Mouse (Mus musculus) spleen, postnatal 4 days (tissue): ENCODE data around the gene Usp21.
"Not testable (repeated sequence)": the region's sequence is repeated elsewhere in the genome, so short reads cannot be mapped to it uniquely, and the experiment has no call there.

Source experiments
- DNase-seq, 2 experiments: peaks; one replicate each; pipeline ENCODE4 v3.0.0; 2022; ENCODE audit warnings: low spot score in 2 of 2

The Usp21 gene

GRCm38 (mm10) chr1:171287136-171288081 is at the start of gene Usp21:
TSS of gene Usp21 (minus strand) at chr1:171287991.
- peak; percentile 93 to 96 for DNase-seq

- DNase-seq: no peak
Observed at GRCm38 (mm10) chr1:171330216-171330560, 42.4 kb upstream of the Usp21 start.

GRCm38 (mm10) chr1:171329433-171330215 is 41.8 kb upstream of the Usp21 start:
- DNase-seq: peak in 1 of 2 experiments; percentile 88

GRCm38 (mm10) chr1:171328839-171329432 is 41.1 kb upstream of the Usp21 start, which contains the start of gene Dedd:
TSS of gene Dedd (plus strand) at chr1:171329145.
- DNase-seq: peak; percentile 86 to 91

GRCm38 (mm10) chr1:171328244-171328643 is 40.5 kb upstream of the Usp21 start:
- peak in 1 of 2 experiments; percentile 65 for DNase-seq

- not testable (repeated sequence) for DNase-seq
Observed at GRCm38 (mm10) chr1:171326588-171326987, 38.8 kb upstream of the Usp21 start.

- no peak for DNase-seq
Observed at GRCm38 (mm10) chr1:171325571-171325970, 37.8 kb upstream of the Usp21 start.

GRCm38 (mm10) chr1:171322012-171322411 is 34.2 kb upstream of the Usp21 start:
- DNase-seq: no peak

GRCm38 (mm10) chr1:171321415-171321814 is 33.6 kb upstream of the Usp21 start:
- no peak for DNase-seq

- no peak for DNase-seq
Observed at GRCm38 (mm10) chr1:171320151-171320550, 32.4 kb upstream of the Usp21 start.

- DNase-seq: no peak
Observed at GRCm38 (mm10) chr1:171319748-171320147, 32.0 kb upstream of the Usp21 start.

- no peak for DNase-seq
Observed at GRCm38 (mm10) chr1:171309321-171309720, 21.5 kb upstream of the Usp21 start.

GRCm38 (mm10) chr1:171306157-171306556 is 18.4 kb upstream of the Usp21 start:
- DNase-seq: not testable (repeated sequence)

GRCm38 (mm10) chr1:171298226-171298625 is 10.4 kb upstream of the Usp21 start:
- DNase-seq: no peak

- no peak for DNase-seq
Observed at GRCm38 (mm10) chr1:171295063-171295402, 7.2 kb upstream of the Usp21 start.

GRCm38 (mm10) chr1:171294298-171295062 is 6.7 kb upstream of the Usp21 start, which contains the start of gene Ufc1:
TSS of gene Ufc1 (minus strand) at chr1:171295024.
- DNase-seq: peak; percentile 80 to 91

- DNase-seq: no peak
Observed at GRCm38 (mm10) chr1:171293906-171294297, 6.1 kb upstream of the Usp21 start.

GRCm38 (mm10) chr1:171293351-171293750 is 5.6 kb upstream of the Usp21 start:
- DNase-seq: no peak

GRCm38 (mm10) chr1:171288328-171288727 is 537 bp upstream of the Usp21 start:
- no peak for DNase-seq

- DNase-seq: peak in 1 of 2 experiments; percentile 73
Observed at GRCm38 (mm10) chr1:171286517-171286916, 1.3 kb downstream of the Usp21 start.
